Comparison of ENCODE assay signal across 8 mouse cellular contexts in the genomic region with DNA sequence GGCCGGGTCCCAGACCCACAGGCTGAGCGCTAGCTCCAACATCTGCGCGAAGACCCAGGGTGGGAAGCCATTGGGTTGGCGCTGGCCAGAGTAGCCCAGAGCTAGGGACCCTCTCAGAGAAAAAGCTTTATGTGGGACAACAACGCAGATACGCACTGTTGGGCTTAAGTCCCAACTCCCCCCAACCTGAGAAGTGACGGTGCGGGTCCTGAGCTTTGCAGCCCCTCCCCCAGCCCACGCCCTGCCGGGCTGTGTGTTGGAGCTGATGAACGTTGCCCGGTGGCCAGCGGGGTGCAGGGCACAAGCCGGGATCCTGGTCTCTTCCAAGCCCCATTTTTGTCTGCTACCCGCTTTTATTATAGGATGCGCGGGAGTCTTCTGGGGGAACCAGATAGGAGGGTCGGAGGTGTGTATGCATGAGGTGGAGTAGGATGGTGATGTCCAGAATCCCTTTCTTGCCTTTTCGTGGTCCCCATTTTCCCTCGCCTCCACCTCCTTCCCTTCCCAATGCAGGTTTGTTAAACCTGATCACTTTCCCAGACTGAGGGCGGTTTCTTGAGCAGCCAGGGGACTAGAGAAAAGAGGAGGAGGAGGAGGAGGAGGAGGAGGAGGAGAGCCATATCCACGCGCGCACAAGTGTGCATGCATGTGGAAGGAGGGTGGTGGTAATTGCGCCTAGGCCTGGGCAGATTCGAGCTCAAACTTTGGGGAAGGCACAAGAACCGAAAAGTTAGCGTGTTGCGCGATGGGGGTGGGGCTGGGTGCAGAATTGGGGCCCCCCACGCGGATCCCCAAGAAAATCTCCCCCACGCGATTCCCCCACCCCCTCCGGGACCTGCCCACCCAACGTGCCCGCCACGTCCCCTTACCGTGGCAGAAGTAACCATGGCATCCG. TPM values are rescaled to one million over a fixed set of nuclear protein-coding genes. Genes with fewer than 3 reads are reported as not detected.
DNase-seq lines count a peak whose midpoint lies in the region; ATAC-seq lines count a peak whose summit lies in the region.

No protein-coding gene starts in this region.

- peak; percentile 46; the same call in 1 of the 2 replicates for ATAC-seq in hindbrain, embryonic 13.5 days (ENCODE audit: low FRiP score)
- no peak for ATAC-seq in CD4-positive, CD25-positive, alpha-beta regulatory T cell, adult 4 months

- no peaks in the 10 kb centered on the region for H3K36me3 ChIP-seq in hindbrain, embryonic 13.5 days
- no peaks in the 10 kb centered on the region for H3K36me3 ChIP-seq in midbrain, embryonic 10.5 days

- H3K27ac ChIP-seq in hindbrain, embryonic 13.5 days: no peak overlapping the region
- H3K27ac ChIP-seq in midbrain, embryonic 10.5 days (replicated peaks): peak overlapping the region; percentile 69

- peaks cover 92% of the 10 kb centered on the region for H3K27me3 ChIP-seq in hindbrain, embryonic 13.5 days
- H3K27me3 ChIP-seq in midbrain, embryonic 10.5 days (ENCODE audit: low read depth, poor library complexity, severe bottlenecking): peaks cover 88% of the 10 kb centered on the region

- peak; percentile 30 for DNase-seq in kidney, adult 18-20 months
- no peak for DNase-seq in kidney, adult 11 months
- DNase-seq in embryo, embryonic 11 days: peak; percentile 65
- peak; percentile 51 for DNase-seq in midbrain, embryonic 10.5 days (ENCODE audit: low spot score)
- DNase-seq in right cerebral cortex, postnatal 14 days: no peak
- DNase-seq in gastrocnemius, postnatal 25 days: no peak

- H3K4me2 ChIP-seq in hindbrain, embryonic 13.5 days: peak overlapping the region; percentile 70

- peaks cover 49% of the 10 kb centered on the region for H3K4me1 ChIP-seq in hindbrain, embryonic 13.5 days (replicated peaks)
- H3K4me1 ChIP-seq in midbrain, embryonic 10.5 days: peaks cover 62% of the 10 kb centered on the region

- peak overlapping the region; percentile 53; the same call in 1 of the 2 replicates for H3K9ac ChIP-seq in hindbrain, embryonic 13.5 days

- H3K9me3 ChIP-seq in hindbrain, embryonic 13.5 days: no peaks in the 10 kb centered on the region
- no peaks in the 10 kb centered on the region for H3K9me3 ChIP-seq in midbrain, embryonic 10.5 days (replicated peaks)

- peak overlapping the region; percentile 41 for H3K4me3 ChIP-seq in hindbrain, embryonic 13.5 days
- H3K4me3 ChIP-seq in midbrain, embryonic 10.5 days: peak overlapping the region; percentile 52

- whole genome bisulfite sequencing in hindbrain, embryonic 13.5 days: under 1% methylated on average over 41 of the region's 41 CpGs
- under 1% methylated on average over 41 of the region's 41 CpGs for WGBS in midbrain, embryonic 10.5 days

RNA-seq across cellular contexts. Expression of a gene that starts 2.6 kb away (rescaled TPM):
- 1.0 and 1.2 TPM in 2 replicates for polyA plus RNA-seq in hindbrain, embryonic 13.5 days (2015; fragmentation: Nextera tagmentation; extraction: Ambion mirVana)
- polyA plus RNA-seq in midbrain, embryonic 10.5 days (2016; fragmentation: Nextera tagmentation; extraction: Ambion mirVana): 4.6 and 5.3 TPM in 2 replicates
- total RNA-seq in gastrocnemius, postnatal 25 days (2021): 1 to 10 TPM; 1.2 to 1.4 TPM
- not detected for polyA plus RNA-seq in CD4-positive, CD25-positive, alpha-beta regulatory T cell, adult 4 months (2017; shearing (Covaris generic))

Comparison
In these comparisons a context has a peak if more than half of its experiments do, and no peak if none do; other contexts are left out.
1. DNase-seq: peak in kidney, adult 18-20 months (single experiment), embryo, embryonic 11 days (single experiment) and midbrain, embryonic 10.5 days (single experiment); none in kidney, adult 11 months (single experiment), right cerebral cortex, postnatal 14 days (single experiment) and gastrocnemius, postnatal 25 days (single experiment).